28 mouse cellular contexts compared by ENCODE assay signal in genomic region chrX:51886129-51886528, GRCm38 (mm10).
"Had no signal": no experiment of that assay in that cellular context is flagged by ENCODE, and none has a peak within 500 bp of the region (broad histone marks: within the 10 kb centered on the region; RNA-seq: fewer than 3 reads in every experiment).

No protein-coding gene starts in this region.

- ATAC-seq: hindbrain, postnatal 0 days; intestine, embryonic 16.5 days; liver, embryonic 12.5 days had no signal

- H3K36me3 ChIP-seq: heart, embryonic 13.5 days; heart, embryonic 15.5 days; hindbrain, embryonic 13.5 days; hindbrain, embryonic 15.5 days; kidney, embryonic 15.5 days; limb, embryonic 13.5 days; limb, embryonic 15.5 days; liver, embryonic 12.5 days had no signal

- H3K9ac ChIP-seq: heart, embryonic 13.5 days; heart, embryonic 15.5 days; hindbrain, embryonic 13.5 days; hindbrain, embryonic 15.5 days; kidney, embryonic 15.5 days; limb, embryonic 13.5 days; limb, embryonic 15.5 days; liver, embryonic 12.5 days; liver, embryonic 14.5 days had no signal

- H3K4me1 ChIP-seq: heart, embryonic 13.5 days; heart, embryonic 15.5 days; hindbrain, embryonic 13.5 days; hindbrain, embryonic 15.5 days; kidney, embryonic 15.5 days; limb, embryonic 15.5 days; liver, embryonic 12.5 days had no signal

- H3K4me2 ChIP-seq: heart, embryonic 11.5 days; heart, embryonic 13.5 days; heart, embryonic 15.5 days; hindbrain, embryonic 13.5 days; hindbrain, embryonic 15.5 days; kidney, embryonic 15.5 days; limb, embryonic 13.5 days; limb, embryonic 15.5 days; liver, embryonic 12.5 days had no signal

- DNase-seq: gastrocnemius, adult 2 months; gastrocnemius, postnatal 10 days; gastrocnemius, postnatal 25 days; heart, adult 11 months; heart, adult 2 months; heart, postnatal 14 days; heart, postnatal 36 days; kidney, adult 11 months; kidney, adult 2 months; kidney, adult 9 months; kidney, postnatal 14 days; kidney, postnatal 4 days; left cerebral cortex, postnatal 4 days had no signal

- H3K9me3 ChIP-seq: heart, embryonic 13.5 days; heart, embryonic 15.5 days; hindbrain, embryonic 13.5 days; hindbrain, embryonic 15.5 days; kidney, embryonic 15.5 days; limb, embryonic 13.5 days; limb, embryonic 15.5 days; liver, embryonic 12.5 days had no signal

- H3K27me3 ChIP-seq: heart, embryonic 13.5 days; heart, embryonic 15.5 days; hindbrain, embryonic 13.5 days; hindbrain, embryonic 15.5 days; limb, embryonic 13.5 days; limb, embryonic 15.5 days; liver, embryonic 12.5 days had no signal

- H3K4me3 ChIP-seq: gastrocnemius, adult 2 months; heart, adult 2 months; heart, embryonic 13.5 days; heart, embryonic 15.5 days; hindbrain, embryonic 13.5 days; hindbrain, embryonic 15.5 days; kidney, embryonic 15.5 days; layer of hippocampus, adult 2 months; left cerebral cortex, adult 2 months; limb, embryonic 13.5 days; limb, embryonic 15.5 days; liver, embryonic 12.5 days had no signal

- H3K27ac ChIP-seq: gastrocnemius, adult 2 months; heart, adult 2 months; heart, embryonic 13.5 days; heart, embryonic 15.5 days; hindbrain, embryonic 13.5 days; hindbrain, embryonic 15.5 days; hindbrain, postnatal 0 days; kidney, embryonic 15.5 days; kidney, postnatal 0 days; layer of hippocampus, adult 2 months; left cerebral cortex, adult 2 months; limb, embryonic 13.5 days; limb, embryonic 15.5 days; liver, embryonic 12.5 days; liver, embryonic 14.5 days had no signal
